Mouse (Mus musculus) brain, embryonic 14.5 days (tissue): ENCODE data around the gene Smc5.

ENCODE experiments used
- CTCF ChIP-seq: fragments of 200-500 bp; IDR thresholded peaks from 2 replicates; pipeline ENCODE4 v1.5.1; 2012; ENCODE audit warnings: inconsistent platforms, mild to moderate bottlenecking, moderate library complexity, borderline replicate concordance; ENCODE audit not compliant: insufficient read depth, insufficient read length; ENCODE audit errors: extremely low read depth
- POLR2A ChIP-seq: fragments of 200-500 bp; IDR thresholded peaks from 2 replicates; pipeline ENCODE4 v1.6.1; 2012; ENCODE audit warnings: mild to moderate bottlenecking, inconsistent platforms, borderline replicate concordance; ENCODE audit not compliant: poor library complexity, insufficient read depth, insufficient read length, severe bottlenecking; ENCODE audit errors: extremely low read depth

GRCm38 (mm10) chr19:23203505-23204053 lies 70.1 kb downstream of the Smc5 start:
- TF ChIP-seq CTCF (no peak), POLR2A (no peak)
